Mouse (Mus musculus): ENCODE measurements around the gene Ppt2.

DNA sequence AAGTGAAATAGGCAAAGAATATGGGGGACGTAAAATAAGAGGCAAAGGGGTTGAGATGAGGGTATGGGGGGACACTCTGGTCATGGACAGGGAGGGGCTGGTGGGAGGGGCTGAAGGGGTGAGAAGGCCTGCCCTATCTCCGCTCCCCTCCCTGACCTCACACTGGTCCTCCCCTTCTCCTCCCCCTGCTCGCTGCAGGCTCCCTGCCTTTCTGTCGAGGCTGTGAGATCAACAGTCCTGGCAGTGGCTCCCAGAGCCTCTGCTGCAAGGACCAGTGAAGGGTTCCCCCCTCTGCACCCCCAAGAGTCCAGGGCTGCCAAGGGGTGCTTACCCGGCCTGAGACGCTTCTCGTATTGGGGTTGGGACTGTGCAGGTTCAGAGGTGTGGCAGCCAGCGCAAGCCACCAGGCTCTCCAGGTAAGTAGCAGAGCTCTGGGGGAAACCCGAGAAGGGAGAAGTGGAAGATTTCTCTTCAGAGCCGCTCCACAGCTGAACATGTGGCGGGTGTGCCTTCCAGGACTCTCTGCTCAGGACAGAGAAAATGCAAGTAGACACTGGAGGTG lies 32.0 kb upstream of the Ppt2 start:
- no peak for TF ChIP-seq GATA1 (IDR thresholded peaks at IDR 0.05; ENCODE audit: borderline replicate concordance, low read length)
- TF ChIP-seq CTCF (IDR thresholded peaks at IDR 0.05; ENCODE audit: low read depth, low read length) = no peak
